Mouse (Mus musculus) brain, embryonic 14.5 days (tissue): ENCODE measurements around the gene Dusp1.

Source experiments
- CTCF ChIP-seq: fragments of 200-500 bp; IDR thresholded peaks from 2 replicates; pipeline ENCODE4 v1.5.1; 2012; ENCODE audit warnings: inconsistent platforms, mild to moderate bottlenecking, moderate library complexity, borderline replicate concordance; ENCODE audit not compliant: insufficient read depth, insufficient read length; ENCODE audit errors: extremely low read depth
- POLR2A ChIP-seq: fragments of 200-500 bp; IDR thresholded peaks from 2 replicates; pipeline ENCODE4 v1.6.1; 2012; ENCODE audit warnings: mild to moderate bottlenecking, inconsistent platforms, borderline replicate concordance; ENCODE audit not compliant: poor library complexity, insufficient read depth, insufficient read length, severe bottlenecking; ENCODE audit errors: extremely low read depth

DNA sequence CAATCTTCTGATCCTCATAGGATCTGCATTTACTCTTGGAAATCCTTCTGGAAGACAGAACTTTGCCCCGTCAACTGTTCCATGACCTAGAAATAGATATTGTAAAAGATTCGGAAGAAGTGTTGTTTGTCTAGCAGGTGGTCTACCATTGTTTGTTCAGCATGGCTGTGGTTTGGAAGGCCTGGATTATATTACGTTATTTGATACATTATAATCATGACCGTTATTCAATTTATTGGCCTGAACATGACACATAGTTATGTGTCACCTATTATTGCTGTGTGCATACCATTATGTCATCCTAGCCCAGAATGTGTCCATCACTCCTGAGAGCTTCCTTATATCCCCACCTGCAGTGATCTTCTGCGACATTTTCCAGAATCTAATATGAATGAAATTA is 36.9 kb upstream of the Dusp1 start:
- TF ChIP-seq POLR2A (no peak), CTCF (no peak)
